Mouse (Mus musculus): ENCODE measurements around the gene Wdfy2.

DNA sequence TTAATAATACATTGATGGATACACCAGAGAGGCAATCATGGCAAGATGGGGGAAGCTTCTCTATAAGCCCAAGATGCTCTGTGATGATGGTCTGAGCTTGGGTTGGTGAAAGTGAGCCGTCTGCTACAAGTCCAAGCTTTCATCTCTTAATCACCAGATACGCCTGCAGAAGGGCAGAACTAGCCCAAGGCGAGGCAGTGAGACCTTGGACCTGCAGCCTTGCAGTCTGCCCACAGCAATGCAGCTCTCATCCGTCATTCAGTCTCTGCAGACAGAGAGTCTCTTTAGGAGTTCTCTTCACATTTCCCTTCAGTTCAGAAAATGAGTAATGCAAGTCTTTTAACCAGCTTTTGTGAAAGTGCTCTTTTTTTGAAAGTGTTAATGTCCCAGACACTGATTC, 20.4 kb downstream of the Wdfy2 start:
- no peak for TF ChIP-seq CTCF (IDR thresholded peaks at IDR 0.05; ENCODE audit: extremely low read depth, insufficient read depth, insufficient read length, insufficient replicate concordance)
- TF ChIP-seq POLR2A (IDR thresholded peaks at IDR 0.05; ENCODE audit: low read depth, low read length), result no peak

All from spleen, adult 2 months (tissue).